Mouse (Mus musculus): ENCODE measurements at regions not wholly inside any gene's neighbourhood (a gene's known extent, or its start where the extent isn't known, plus 50 kb on each side); places are given as distances from the start of the nearest gene placed in this dataset.
A peak's percentile ranks its signal among the peaks of the same experiment; 100 is the strongest.

DNA sequence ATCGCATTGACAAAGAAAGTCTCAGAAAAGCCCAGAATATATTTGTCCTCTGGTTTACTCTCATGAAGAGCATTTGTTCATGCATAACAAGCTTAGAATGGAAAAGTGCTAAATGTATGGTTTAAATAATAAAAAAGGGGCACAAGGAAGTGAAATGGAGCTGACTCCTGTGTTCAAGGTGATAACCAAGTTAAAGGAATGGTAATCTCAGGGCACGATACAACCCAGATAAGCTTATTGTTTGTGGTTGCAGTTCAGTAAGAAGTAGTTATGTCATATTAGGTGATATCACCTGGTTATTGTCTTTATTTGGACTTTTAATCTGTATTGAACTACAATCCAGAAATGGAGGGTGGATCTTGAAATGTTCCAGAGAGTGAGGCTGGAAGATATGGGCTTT, 868.2 kb upstream of the Cdh9 start:
- in situ Hi-C loops (cut with MboI; ENCODE audit: low pct_unique_long_range_greater_than_20kb): no loop called here
- no peak for TF ChIP-seq CTCF (IDR thresholded peaks at IDR 0.05)
- ChIA-PET CTCF (no interaction called here), POLR2A (no interaction called here)
- ATAC-seq (no peak), DNase-seq (ENCODE audit: low read depth, low spot score) (no peak)
- no peaks in the 10 kb centered on the region for H3K27me3 ChIP-seq

DNA sequence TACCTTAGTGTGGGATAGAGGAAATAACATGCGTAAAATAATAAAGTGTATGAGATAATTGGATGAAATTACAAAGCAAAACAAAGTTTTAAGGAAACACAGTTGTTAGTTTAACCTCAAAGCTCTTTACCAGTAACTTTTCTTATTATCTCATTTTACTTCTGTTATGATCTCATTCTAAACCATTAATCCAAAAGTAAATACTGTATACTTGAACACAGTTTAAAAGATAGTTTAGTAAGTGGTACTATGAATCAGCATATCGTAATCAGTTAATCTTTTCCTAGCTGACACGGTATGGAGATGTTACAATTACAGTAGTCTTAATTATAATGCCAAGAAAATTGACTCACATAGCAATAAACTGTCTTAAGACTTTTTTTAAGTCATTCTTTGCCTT, 855.1 kb upstream of the Cdh9 start:
- POLR2A ChIA-PET: no interaction called here
- in situ Hi-C loops (cut with MboI; ENCODE audit: low pct_unique_long_range_greater_than_20kb): no loop called here

More for the DNA sequence above, 855.1 kb upstream of the Cdh9 start:
- no peak for TF ChIP-seq CTCF (IDR thresholded peaks at IDR 0.05)
- CTCF ChIA-PET: no interaction called here
- DNase-seq (ENCODE audit: low read depth, low spot score) (no peak), ATAC-seq (peak; percentile 60)
- no peaks in the 10 kb centered on the region for H3K27me3 ChIP-seq
